In the genomic region with DNA sequence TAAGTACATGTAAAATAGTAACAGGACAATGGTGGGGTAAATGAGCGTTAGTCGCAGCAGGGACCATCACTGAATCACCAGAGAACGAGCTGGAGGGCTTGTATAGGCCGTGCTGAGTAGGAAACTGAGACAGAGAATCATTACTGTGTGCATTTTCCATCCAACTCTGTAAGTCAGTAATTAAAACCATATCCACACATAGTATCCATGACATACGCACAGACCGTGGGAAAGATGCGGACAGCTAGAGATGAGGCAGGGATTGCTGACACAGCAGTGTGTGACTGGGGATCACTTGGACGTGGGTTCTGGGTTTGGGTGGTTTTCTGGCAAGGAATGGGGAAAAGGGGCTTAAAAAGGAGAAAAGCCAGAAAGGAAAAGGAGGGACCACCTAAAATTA, we compare ENCODE assay signal across 24 mouse cellular contexts.
DNase-seq lines count a peak whose midpoint lies in the region; ATAC-seq lines count a peak whose summit lies in the region.
"Had no signal": no experiment of that assay in that cellular context is flagged by ENCODE, and none has a peak within 500 bp of the region (broad histone marks: within the 10 kb centered on the region; RNA-seq: fewer than 3 reads in every experiment).

No protein-coding gene starts in this region.

- H3K4me2 ChIP-seq in embryonic facial prominence, embryonic 11.5 days (ENCODE audit: low read depth, low read length), result no peak overlapping the region
- H3K4me2 ChIP-seq in embryonic facial prominence, embryonic 12.5 days (replicated peaks), result no peak overlapping the region
- H3K4me2 ChIP-seq in embryonic facial prominence, embryonic 15.5 days (replicated peaks), result no peak overlapping the region
- H3K4me2 ChIP-seq: heart, embryonic 12.5 days; heart, embryonic 15.5 days; hindbrain, embryonic 13.5 days; intestine, embryonic 15.5 days had no signal

- H3K27ac ChIP-seq in embryonic facial prominence, embryonic 11.5 days (replicated peaks; ENCODE audit: low read depth, low read length), result no peak overlapping the region
- no peak overlapping the region for H3K27ac ChIP-seq in embryonic facial prominence, embryonic 10.5 days (replicated peaks)
- no peak overlapping the region for H3K27ac ChIP-seq in embryonic facial prominence, embryonic 12.5 days
- H3K27ac ChIP-seq in embryonic facial prominence, embryonic 15.5 days (replicated peaks), result peak overlapping the region; percentile 68; the same call in 1 of the 2 replicates
- H3K27ac ChIP-seq: gastrocnemius, adult 2 months; heart, embryonic 15.5 days; hindbrain, embryonic 10.5 days; hindbrain, embryonic 13.5 days; intestine, embryonic 15.5 days had no signal

- no peaks in the 10 kb centered on the region for H3K36me3 ChIP-seq in embryonic facial prominence, embryonic 11.5 days (replicated peaks; ENCODE audit: control insufficient read depth, insufficient read depth, low read depth, low read length)
- no peaks in the 10 kb centered on the region for H3K36me3 ChIP-seq in embryonic facial prominence, embryonic 10.5 days (replicated peaks)
- H3K36me3 ChIP-seq in embryonic facial prominence, embryonic 12.5 days, result no peaks in the 10 kb centered on the region
- no peaks in the 10 kb centered on the region for H3K36me3 ChIP-seq in embryonic facial prominence, embryonic 15.5 days
- H3K36me3 ChIP-seq: heart, embryonic 15.5 days; hindbrain, embryonic 10.5 days; hindbrain, embryonic 13.5 days; intestine, embryonic 15.5 days had no signal

- H3K9me3 ChIP-seq in embryonic facial prominence, embryonic 11.5 days (replicated peaks; ENCODE audit: control insufficient read depth, low read length), result no peaks in the 10 kb centered on the region
- no peaks in the 10 kb centered on the region for H3K9me3 ChIP-seq in embryonic facial prominence, embryonic 10.5 days
- no peaks in the 10 kb centered on the region for H3K9me3 ChIP-seq in embryonic facial prominence, embryonic 12.5 days
- no peaks in the 10 kb centered on the region for H3K9me3 ChIP-seq in embryonic facial prominence, embryonic 15.5 days (replicated peaks)
- H3K9me3 ChIP-seq: heart, embryonic 12.5 days; heart, embryonic 15.5 days; hindbrain, embryonic 10.5 days; hindbrain, embryonic 13.5 days; intestine, embryonic 15.5 days had no signal

- no peaks in the 10 kb centered on the region for H3K4me1 ChIP-seq in embryonic facial prominence, embryonic 11.5 days (ENCODE audit: control insufficient read depth, insufficient read depth, low read length)
- H3K4me1 ChIP-seq in embryonic facial prominence, embryonic 10.5 days, result no peaks in the 10 kb centered on the region; the same call in 1 of the 2 replicates
- peaks cover 5% of the 10 kb centered on the region; the same call in 1 of the 2 replicates for H3K4me1 ChIP-seq in embryonic facial prominence, embryonic 12.5 days
- H3K4me1 ChIP-seq in embryonic facial prominence, embryonic 15.5 days, result peaks cover 22% of the 10 kb centered on the region; the same call in 1 of the 2 replicates
- H3K4me1 ChIP-seq: hindbrain, embryonic 10.5 days; hindbrain, embryonic 13.5 days had no signal

- ATAC-seq in embryonic facial prominence, embryonic 11.5 days (replicated peaks; ENCODE audit: insufficient number of reproducible peaks, low FRiP score, low TSS enrichment, low read depth), result no peak
- peak; percentile 41; the same call in 1 of the 2 replicates for ATAC-seq in embryonic facial prominence, embryonic 12.5 days (ENCODE audit: insufficient number of reproducible peaks, insufficient read depth, low FRiP score, low TSS enrichment)
- peak; percentile 84 for ATAC-seq in embryonic facial prominence, embryonic 15.5 days (ENCODE audit: insufficient number of reproducible peaks, low FRiP score, low TSS enrichment, low read depth)
- no peak for ATAC-seq in erythroblast, adult 5-6 weeks (replicated peaks; ENCODE audit: low FRiP score, poor library complexity, severe bottlenecking)
- ATAC-seq: activated CD4-positive, CD25-positive, alpha-beta regulatory T cell, adult 4 months; forebrain, embryonic 14.5 days; forebrain, postnatal 0 days; hindbrain, embryonic 16.5 days; intestine, embryonic 15.5 days had no signal

- DNase-seq in embryonic facial prominence, embryonic 11.5 days (ENCODE audit: low spot score), result peak; percentile 21
- no peak for DNase-seq in embryonic facial prominence, embryonic 10.5 days (ENCODE audit: low spot score)
- no peak for DNase-seq in gastrocnemius, postnatal 36 days
- DNase-seq: adrenal gland, adult 8-10 months; adrenal gland, postnatal 25 days; embryo, embryonic 11 days; forebrain, postnatal 0 days; gastrocnemius, adult 2 months; gastrocnemius, postnatal 14 days; heart, adult 18-20 months; heart, postnatal 10 days; heart, postnatal 36 days; kidney, adult 11 months had no signal

- intact Hi-C loops in gastrocnemius, postnatal 36 days (cut with DNase I), result no loop called here

- no peaks in the 10 kb centered on the region for H3K27me3 ChIP-seq in embryonic facial prominence, embryonic 11.5 days (ENCODE audit: control insufficient read depth, insufficient read depth, low read length)
- H3K27me3 ChIP-seq in embryonic facial prominence, embryonic 10.5 days (replicated peaks; ENCODE audit: low read depth, poor library complexity, severe bottlenecking), result no peaks in the 10 kb centered on the region
- no peaks in the 10 kb centered on the region for H3K27me3 ChIP-seq in embryonic facial prominence, embryonic 12.5 days
- no peaks in the 10 kb centered on the region for H3K27me3 ChIP-seq in embryonic facial prominence, embryonic 15.5 days
- H3K27me3 ChIP-seq: heart, embryonic 12.5 days; heart, embryonic 15.5 days; hindbrain, embryonic 13.5 days; intestine, embryonic 15.5 days had no signal

- 60% methylated on average over 8 of the region's 8 CpGs for whole genome bisulfite sequencing in embryonic facial prominence, embryonic 11.5 days
- WGBS in embryonic facial prominence, embryonic 10.5 days, result 79% methylated on average over 8 of the region's 8 CpGs
- 55% methylated on average over 8 of the region's 8 CpGs for WGBS in embryonic facial prominence, embryonic 12.5 days
- WGBS in embryonic facial prominence, embryonic 15.5 days, result 44% methylated on average over 8 of the region's 8 CpGs

- H3K4me3 ChIP-seq in embryonic facial prominence, embryonic 11.5 days (ENCODE audit: low read depth, low read length), result no peak overlapping the region
- H3K4me3 ChIP-seq in embryonic facial prominence, embryonic 10.5 days, result no peak overlapping the region
- no peak overlapping the region for H3K4me3 ChIP-seq in embryonic facial prominence, embryonic 12.5 days
- no peak overlapping the region for H3K4me3 ChIP-seq in embryonic facial prominence, embryonic 15.5 days (replicated peaks)
- H3K4me3 ChIP-seq: gastrocnemius, adult 2 months; heart, embryonic 12.5 days; heart, embryonic 15.5 days; hindbrain, embryonic 10.5 days; hindbrain, embryonic 13.5 days; intestine, embryonic 15.5 days had no signal

- no peak overlapping the region for H3K9ac ChIP-seq in embryonic facial prominence, embryonic 11.5 days (replicated peaks; ENCODE audit: low read length)
- H3K9ac ChIP-seq in embryonic facial prominence, embryonic 12.5 days, result no peak overlapping the region
- no peak overlapping the region for H3K9ac ChIP-seq in embryonic facial prominence, embryonic 15.5 days
- H3K9ac ChIP-seq: forebrain, postnatal 0 days; heart, embryonic 12.5 days; heart, embryonic 15.5 days; hindbrain, embryonic 13.5 days; intestine, embryonic 15.5 days had no signal

Comparison
In these comparisons a context has a peak if more than half of its experiments do, and no peak if none do; other contexts are left out.
1. ATAC-seq: peak in embryonic facial prominence, embryonic 12.5 days (single experiment) and embryonic facial prominence, embryonic 15.5 days (single experiment); none in embryonic facial prominence, embryonic 11.5 days (single experiment) and erythroblast, adult 5-6 weeks (single experiment).